Mouse (Mus musculus) kidney, adult 18-20 months (tissue): Measurements from ENCODE around the gene Pkn1.

Experiments used
- DNase-seq: peaks from one replicate; pipeline ENCODE4 v3.0.0; 2021

Gene Pkn1

GRCm38 (mm10) chr8:83698661-83699453 is at the start of gene Pkn1:
Gene Pkn1, minus strand, starts transcription at chr8:83699179.
- peak; percentile 84 for DNase-seq

GRCm38 (mm10) chr8:83748708-83749107 is 49.7 kb upstream of the Pkn1 start:
- DNase-seq: no peak

- peak; percentile 66 for DNase-seq
These were observed 48.8 kb upstream of the Pkn1 start for GRCm38 (mm10) chr8:83747661-83748346.

GRCm38 (mm10) chr8:83744070-83744469 is 45.1 kb upstream of the Pkn1 start:
- DNase-seq: no peak

GRCm38 (mm10) chr8:83742968-83743367 is 44.0 kb upstream of the Pkn1 start:
- no peak for DNase-seq

- no peak for DNase-seq
These were observed 43.1 kb upstream of the Pkn1 start for GRCm38 (mm10) chr8:83741849-83742655.

- peak; percentile 77 for DNase-seq
These were observed 42.2 kb upstream of the Pkn1 start, which contains the start of gene Adgre5 for GRCm38 (mm10) chr8:83740976-83741741. Gene Adgre5, minus strand, starts transcription at chr8:83741326.

GRCm38 (mm10) chr8:83740586-83740975 is 41.6 kb upstream of the Pkn1 start:
- no peak for DNase-seq

- DNase-seq: no peak
These were observed 40.9 kb upstream of the Pkn1 start for GRCm38 (mm10) chr8:83739711-83740468.

GRCm38 (mm10) chr8:83738949-83739710 is 40.2 kb upstream of the Pkn1 start:
- no peak for DNase-seq

GRCm38 (mm10) chr8:83737852-83738562 is 39.0 kb upstream of the Pkn1 start:
- peak; percentile 52 for DNase-seq

GRCm38 (mm10) chr8:83737346-83737745 is 38.4 kb upstream of the Pkn1 start:
- no peak for DNase-seq

- no peak for DNase-seq
These were observed 37.7 kb upstream of the Pkn1 start for GRCm38 (mm10) chr8:83736681-83737080.

GRCm38 (mm10) chr8:83732919-83733318 is 33.9 kb upstream of the Pkn1 start:
- no peak for DNase-seq

- no peak for DNase-seq
These were observed 32.9 kb upstream of the Pkn1 start for GRCm38 (mm10) chr8:83731906-83732305.

- peak; percentile 50 for DNase-seq
These were observed 30.2 kb upstream of the Pkn1 start for GRCm38 (mm10) chr8:83729009-83729807.

- no peak for DNase-seq
These were observed 26.6 kb upstream of the Pkn1 start for GRCm38 (mm10) chr8:83725521-83726102.

- DNase-seq: peak; percentile 82
These were observed 25.9 kb upstream of the Pkn1 start for GRCm38 (mm10) chr8:83724697-83725482.
